Mouse (Mus musculus) cerebellum, adult 18-20 months (tissue): ENCODE measurements at regions not wholly inside any gene's neighbourhood (a gene's known extent, or its start where the extent isn't known, plus 50 kb on each side); places are given as distances from the start of the nearest gene placed in this dataset.
"Not testable (repeated sequence)": the region's sequence is repeated elsewhere in the genome, so short reads cannot be mapped to it uniquely, and the experiment has no call there.

ENCODE experiments used
- DNase-seq, 2 experiments: peaks; one replicate each; pipeline ENCODE4 v3.0.0; 2021

GRCm38 (mm10) chr4:105649447-105649833 lies 140.2 kb upstream of the Gm12728 start:
- no peak for DNase-seq

DNA sequence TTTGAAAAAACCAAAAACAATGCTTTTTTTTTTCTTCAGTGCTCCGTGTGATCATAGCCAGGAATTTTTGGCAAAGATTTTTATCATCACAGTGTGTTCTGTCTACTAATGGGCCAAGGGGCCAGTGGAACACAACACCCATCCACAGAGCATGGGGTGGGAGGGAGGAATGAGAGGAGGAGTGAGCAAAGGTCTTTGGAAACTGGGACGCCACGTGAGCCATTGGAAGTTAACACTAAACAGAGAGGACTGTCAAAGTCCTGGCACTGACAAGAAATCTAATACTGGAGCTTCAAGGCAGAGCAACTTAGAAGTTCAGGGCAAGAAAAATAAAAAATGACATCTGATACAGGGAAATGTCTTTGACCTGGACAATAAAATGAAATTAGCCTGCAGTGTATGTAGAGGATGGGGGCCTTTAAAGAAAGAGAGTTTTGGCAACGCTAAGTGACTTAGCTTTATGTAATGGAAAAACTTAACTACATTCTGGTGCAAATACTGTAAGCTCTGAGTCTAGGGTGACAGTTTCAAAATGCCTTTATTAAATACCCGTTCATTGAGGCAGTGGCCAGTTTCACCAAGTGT lies 133.5 kb upstream of the Gm12728 start:
- DNase-seq, result peak in 1 of 2 experiments; percentile 2

GRCm38 (mm10) chr4:105658581-105658980 lies 131.1 kb upstream of the Gm12728 start:
- DNase-seq, result no peak

- no peak for DNase-seq
Measured at GRCm38 (mm10) chr4:105676690-105677089, 113.0 kb upstream of the Gm12728 start.

GRCm38 (mm10) chr4:105690716-105691115 lies 99.0 kb upstream of the Gm12728 start:
- no peak for DNase-seq

- no peak for DNase-seq
Measured at GRCm38 (mm10) chr4:105692380-105692779, 97.3 kb upstream of the Gm12728 start.

- no peak for DNase-seq
Measured at GRCm38 (mm10) chr4:105695895-105696294, 93.8 kb upstream of the Gm12728 start.

DNA sequence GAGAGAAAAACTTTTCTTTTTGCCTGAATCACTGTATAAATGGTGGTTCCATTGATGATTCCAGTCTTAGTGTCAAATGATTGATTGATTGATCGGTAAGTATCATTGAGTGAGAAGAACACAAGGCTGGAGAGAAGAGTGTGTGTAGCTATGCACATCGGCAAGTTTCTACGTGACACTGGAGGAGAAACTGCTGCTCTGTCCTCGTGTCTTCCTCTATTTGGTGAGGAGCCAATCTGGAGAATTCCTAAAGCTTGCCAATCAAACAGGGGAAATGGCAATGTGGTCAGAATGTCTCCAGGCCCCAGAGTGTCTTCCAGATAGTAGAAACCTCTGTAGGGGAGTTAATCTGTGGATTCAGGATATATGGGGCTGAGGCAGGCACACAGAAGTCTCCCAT lies 92.5 kb upstream of the Gm12728 start:
- no peak for DNase-seq

- DNase-seq, result no peak
Measured at GRCm38 (mm10) chr4:105702036-105702435, 87.6 kb upstream of the Gm12728 start.

DNA sequence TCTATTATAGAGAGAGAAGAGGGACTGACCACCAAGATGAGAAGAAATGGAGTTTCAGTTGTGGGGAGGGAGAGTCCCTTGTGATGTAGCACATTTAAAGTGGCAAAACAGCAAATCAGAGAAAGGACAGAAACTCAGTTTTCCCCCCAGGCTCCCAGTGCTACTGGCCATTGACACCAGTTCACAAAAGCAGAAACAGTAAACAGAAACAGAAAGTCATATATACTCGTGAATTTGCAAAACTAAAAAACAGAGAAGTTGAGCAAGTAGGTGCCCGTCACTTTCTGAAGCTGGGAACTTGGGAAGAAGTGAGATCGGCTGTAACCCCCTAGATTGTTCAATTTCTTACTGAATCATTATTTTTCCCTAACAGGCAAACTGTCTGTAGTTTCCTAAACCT lies 86.3 kb upstream of the Gm12728 start:
- DNase-seq, result no peak

DNA sequence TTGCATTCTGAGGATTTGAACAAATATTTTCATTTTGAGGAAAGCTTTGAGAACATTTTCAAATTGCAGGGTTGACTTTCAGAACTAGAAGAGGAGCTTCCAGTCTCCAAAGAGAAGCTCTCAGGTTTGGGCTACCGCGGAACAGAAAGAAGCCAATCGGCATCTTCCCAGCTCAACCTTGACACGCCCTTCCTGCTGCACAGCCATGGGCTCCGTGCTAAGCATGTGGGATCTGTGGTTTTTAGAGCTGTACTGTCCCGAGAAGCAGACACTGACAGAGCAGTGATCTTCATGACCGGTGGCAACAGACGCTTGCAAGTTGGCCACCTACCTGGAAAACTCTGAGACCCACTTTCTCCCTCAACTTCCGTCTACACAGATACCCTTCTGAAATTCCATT lies 85.4 kb upstream of the Gm12728 start:
- no peak for DNase-seq

DNA sequence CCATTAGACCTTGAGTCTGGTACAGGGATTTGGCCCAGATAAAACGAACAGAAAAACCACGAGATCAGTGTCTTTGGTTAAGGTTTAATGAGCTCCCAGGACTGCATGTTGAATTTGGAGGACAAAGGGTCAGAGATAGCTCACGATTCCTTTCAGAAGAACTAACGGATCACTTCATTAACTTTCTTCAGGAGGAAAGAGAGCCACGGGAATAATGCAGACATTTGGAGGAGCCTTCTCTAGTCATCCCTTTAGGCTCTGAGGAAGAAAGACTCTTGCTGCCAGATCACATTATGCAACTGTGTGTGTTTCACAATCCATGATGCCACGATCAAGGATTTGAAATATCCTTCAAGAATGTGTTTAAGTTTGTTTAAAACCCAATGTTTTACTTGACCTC lies 83.7 kb upstream of the Gm12728 start:
- DNase-seq, result no peak

- no peak for DNase-seq
Measured at GRCm38 (mm10) chr4:105708080-105708796, 81.4 kb upstream of the Gm12728 start.

DNA sequence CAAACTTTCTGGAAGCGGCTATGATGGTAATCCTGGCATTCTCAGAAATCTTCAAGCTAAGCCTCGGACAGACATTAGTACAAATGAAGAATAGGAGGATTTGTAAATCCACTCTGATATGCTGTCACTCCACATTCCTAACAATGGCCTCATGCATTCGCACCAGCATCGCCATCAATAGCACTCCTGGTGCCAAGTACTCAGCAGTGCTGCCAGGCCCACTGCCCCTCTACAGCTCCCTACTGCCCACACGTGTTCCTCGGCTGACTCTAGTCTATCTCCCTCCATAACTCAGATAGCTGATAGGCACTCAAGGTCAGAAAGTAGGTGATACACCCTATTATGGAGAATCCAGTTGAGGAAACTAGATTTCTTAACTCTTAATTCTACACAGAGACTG lies 75.7 kb upstream of the Gm12728 start:
- DNase-seq, result peak in 1 of 2 experiments; percentile 2

- DNase-seq, result no peak
Measured at GRCm38 (mm10) chr4:105718080-105718479, 71.6 kb upstream of the Gm12728 start.

DNA sequence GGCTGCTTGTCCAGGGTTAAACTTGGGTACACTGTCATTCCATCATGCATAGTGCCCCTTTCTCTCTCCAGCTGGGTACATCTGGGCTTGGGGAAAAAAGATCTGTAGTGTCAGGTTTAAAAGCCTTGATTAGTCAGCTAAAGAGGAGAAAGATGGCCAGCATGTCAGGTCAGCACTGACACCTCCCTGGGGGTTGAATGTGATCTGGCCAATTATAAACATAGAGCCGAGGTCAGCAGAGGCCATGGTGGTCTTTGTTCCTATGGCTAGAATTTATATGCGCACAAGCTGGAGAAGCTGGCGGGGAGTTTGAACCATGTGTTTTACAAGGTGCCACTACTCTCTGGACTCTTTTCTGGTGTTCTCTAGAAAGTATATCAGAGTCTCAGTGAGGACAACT lies 61.0 kb upstream of the Gm12728 start:
- no peak for DNase-seq

- DNase-seq, result no peak
Measured at GRCm38 (mm10) chr4:105730900-105731299, 58.8 kb upstream of the Gm12728 start.

DNA sequence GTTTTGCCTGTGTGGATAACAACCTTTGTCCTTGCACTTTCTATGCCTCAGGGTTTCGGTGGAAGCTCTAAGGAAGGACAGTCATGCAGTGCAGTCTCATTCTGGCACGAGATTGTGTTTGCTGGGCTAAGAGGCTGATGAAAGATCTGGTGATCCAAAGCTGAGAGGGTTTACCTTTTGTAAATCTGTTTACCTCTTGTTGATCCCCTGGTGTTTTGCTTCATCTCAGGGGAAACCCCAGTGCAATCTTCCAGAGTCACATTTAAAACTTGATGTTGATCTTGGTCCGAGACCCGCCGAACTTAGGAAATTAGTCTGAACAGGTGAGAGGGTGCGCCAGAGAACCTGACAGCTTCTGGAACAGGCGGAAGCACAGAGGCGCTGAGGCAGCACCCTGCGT lies 54.6 kb upstream of the Gm12728 start:
- not testable (repeated sequence) for DNase-seq
